Mouse (Mus musculus) right cerebral cortex, postnatal 25 days (tissue): Measurements from ENCODE around the gene Avpr2.

Source experiments
- DNase-seq: peaks from one replicate; pipeline ENCODE4 v3.0.0; 2022

The Avpr2 gene

DNA sequence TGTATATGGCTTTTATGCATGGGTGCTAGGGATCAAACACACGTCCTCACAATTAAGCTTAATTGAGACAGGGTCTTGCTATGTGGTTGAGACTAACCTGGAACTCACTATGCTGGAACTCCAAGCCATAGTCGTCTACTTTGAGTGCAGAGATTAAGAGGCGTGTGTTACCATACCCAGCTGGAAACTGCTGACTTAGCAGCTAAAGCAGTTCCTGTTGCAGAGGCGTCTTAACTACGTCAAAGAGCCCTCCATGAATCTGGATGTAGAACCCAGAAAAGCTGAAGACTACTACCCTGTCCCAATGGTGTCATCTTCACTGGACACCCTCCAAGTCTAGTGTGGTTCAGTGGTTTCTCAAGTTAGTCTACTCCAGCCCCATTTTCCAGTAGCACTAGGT is 26.7 kb downstream of the Avpr2 start:
- DNase-seq, result no peak

DNA sequence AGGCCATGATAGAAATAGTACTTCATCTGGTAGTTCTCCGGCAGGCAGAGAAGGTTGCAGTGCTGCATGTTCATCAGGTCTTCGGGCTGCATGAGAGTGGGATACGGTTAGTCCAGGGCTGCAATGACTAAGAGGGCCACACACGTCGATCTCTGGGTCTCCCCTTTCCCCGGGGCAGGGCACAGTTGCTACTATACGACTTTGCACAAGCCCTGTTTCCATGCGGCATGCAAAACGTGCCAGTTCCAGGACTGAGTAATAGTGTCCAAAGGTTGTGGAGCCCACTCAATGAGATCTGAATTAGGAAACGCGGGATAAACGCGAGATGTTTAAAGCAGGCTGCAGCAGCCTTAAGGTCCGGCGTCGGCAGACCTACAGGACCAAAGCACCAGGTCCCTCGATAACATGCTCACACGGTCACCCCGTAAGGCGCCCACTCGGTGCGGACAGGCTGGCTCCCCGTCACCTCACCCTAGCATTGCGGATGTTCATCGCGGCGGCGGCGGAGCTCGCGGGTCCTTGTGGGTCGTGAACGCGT is 29.5 kb downstream of the Avpr2 start:
- DNase-seq, result no peak

DNA sequence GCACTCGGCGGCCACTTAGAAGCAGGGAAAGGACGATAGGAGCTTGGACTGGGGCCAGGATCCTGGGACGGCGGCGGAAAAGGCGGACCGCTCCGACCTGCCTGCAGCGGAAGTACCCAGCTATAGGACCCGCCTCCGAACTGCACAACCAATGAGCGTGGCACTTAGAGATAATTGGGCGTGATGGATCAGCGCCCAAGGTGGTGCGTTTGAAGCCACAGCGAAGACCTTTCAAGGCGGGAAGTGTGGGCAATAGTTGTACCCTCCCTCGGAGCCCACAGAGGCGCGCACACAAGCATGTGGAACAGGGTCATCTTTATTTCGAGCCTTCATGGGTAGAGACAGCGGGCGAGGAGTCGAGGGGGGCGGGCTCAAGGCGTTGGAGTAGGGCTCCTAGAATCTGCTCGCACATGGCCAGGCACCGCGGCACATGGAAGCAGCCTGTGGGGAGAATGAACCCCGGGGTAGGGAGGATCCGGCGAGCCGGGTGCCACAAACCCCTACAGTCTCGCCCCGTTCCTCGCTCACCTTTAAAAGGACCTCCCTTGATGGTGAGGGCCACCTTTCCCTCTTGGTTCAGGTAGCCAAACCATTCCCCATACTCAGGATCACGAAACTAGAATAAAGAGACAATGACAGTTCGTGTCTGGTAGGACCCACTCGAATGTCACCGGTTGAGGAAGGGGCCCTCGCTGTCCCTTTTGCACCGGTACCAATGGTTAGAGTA is 30.1 kb downstream of the Avpr2 start, which contains the start of the genes Arhgap4 and Naa10:
TSS of gene Arhgap4 (minus strand) at position 48 of the 727 bp plus-strand sequence.
TSS of gene Naa10 (minus strand) at position 122 of the 727 bp plus-strand sequence.
- peak; percentile 84 for DNase-seq

DNA sequence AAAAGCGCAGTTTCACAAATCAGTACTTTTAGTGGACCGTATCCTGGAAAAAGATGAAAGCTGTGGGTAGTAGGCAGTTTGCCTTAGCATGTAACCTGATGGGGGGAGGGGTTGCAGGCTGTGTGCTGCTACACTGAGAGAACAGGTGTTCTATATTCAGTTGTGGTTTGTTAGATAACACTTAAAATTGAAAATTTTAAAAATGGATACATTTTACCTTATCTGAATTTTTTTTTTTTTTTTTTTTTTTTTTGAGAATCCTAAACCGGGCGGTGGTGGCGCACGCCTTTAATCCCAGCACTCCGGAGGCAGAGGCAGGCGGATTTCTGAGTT is 30.6 kb downstream of the Avpr2 start:
- DNase-seq, result no peak

DNA sequence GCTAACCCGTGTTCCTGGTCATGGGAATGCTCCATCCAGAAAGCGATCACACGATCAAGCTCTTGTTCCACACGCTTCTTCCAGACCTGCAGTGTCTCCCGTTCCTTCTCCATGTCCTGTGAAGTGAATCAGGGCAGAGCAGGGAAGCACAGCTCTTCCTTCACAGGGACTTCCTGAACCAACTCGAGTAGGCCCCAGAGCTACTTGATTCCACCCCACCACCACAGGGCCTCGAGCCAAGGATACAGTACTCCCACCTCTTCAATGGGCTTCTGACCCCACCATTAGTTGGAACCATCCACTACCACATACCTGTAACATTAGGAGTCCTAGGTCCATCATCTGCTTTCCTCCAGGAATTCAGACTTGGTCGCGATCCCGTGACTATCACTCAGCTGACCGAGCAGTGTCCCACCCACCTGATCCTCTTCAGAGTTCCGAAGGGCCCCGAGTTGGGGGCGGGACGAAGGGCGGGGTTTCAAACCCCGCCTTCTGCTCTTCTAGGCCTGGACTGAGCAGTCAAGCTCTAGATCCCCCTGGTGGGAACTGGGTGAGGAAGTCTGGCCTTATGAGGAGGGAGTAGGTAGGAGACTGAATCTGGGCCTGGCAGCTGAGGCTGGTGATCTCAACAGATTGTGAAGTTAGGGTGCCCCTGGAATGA is 38.6 kb downstream of the Avpr2 start, which contains the start of gene Renbp:
TSS of gene Renbp (minus strand) at position 449 of the 661 bp plus-strand sequence.
- no peak for DNase-seq

DNA sequence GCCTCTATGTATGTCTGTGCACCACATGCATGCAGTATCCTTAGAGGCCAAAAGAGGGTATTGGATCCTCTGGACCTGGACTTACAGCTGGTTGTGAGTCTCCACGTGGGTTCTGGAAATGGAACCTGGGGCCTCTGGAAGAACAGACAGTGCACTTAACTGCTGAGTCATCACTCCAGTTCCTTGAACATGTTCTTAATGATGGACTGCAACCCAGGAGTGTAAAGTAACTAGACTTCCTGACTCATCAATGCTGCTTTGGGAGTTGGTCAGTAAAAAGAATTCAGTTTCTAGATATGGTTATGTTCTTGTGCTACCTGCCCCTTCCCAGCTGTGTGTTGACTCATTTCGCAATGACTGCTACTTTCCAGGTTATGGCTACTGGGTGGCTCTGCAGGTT is 40.0 kb downstream of the Avpr2 start:
- no peak for DNase-seq

DNA sequence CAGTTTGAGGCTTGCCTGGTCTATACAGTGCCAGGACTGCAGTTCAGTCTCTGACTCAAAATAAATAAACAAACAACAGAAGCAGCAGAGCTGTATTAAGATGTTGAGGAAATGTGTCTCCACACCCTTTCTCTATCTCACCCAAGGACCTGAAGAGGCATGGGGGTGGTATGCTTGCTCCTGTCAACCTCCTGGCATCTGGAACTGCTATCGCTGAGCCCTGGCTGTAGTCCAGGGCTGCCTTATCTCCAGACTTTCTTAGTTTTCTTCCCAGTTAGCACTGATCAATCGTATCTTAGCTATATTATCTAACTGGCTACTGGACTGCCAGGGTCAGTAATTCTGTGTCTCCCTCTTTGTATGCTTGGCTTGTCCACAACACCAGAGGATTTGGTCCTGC is 50.0 kb downstream of the Avpr2 start:
- no peak for DNase-seq

DNA sequence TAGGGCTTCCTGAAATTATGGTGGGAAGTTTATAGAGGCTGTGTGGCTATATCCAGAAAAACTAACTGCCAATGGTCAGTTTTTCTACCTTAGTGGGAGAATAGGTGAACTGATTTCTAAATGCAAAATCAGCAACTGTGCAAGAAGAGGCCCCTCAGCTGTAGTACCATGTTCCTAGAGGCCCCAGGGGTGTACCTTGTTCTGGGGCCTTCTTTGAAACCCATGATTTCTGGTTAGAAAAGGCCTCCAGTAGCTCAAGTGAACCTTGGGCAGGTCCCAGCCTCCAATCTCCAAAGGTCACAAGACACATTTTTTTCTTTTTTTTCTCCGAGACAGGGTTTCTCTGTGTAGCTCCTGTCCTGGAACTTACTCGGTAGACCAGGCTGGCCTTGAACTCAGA is 50.4 kb downstream of the Avpr2 start:
- DNase-seq, result no peak
